8 mouse cellular contexts compared by ENCODE assay signal in the genomic region with DNA sequence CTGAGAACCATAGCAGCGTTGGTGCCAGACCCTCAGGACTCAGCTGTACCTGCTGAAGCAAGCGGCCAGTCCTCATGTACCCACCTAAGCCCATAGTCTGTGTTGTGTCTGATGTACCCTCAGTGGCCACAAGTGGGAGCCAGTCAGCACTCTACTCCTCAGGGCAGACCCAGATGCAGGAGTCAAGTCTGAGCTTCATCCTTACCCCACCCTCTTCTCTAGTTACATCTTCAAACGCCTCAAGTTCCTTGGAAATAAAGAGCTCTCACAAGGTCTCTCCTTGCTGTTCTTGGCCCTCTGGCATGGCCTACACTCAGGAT. TPM values are rescaled to one million over a fixed set of nuclear protein-coding genes. Genes with fewer than 3 reads are reported as not detected.
A peak's percentile ranks its signal among the peaks of the same experiment; 100 is the strongest.
DNase-seq lines count a peak whose midpoint lies in the region; ATAC-seq lines count a peak whose summit lies in the region.

No protein-coding gene starts in this region.

- H3K27ac ChIP-seq in intestine, embryonic 15.5 days: no peak overlapping the region
- no peak overlapping the region for H3K27ac ChIP-seq in limb, embryonic 11.5 days (replicated peaks; ENCODE audit: low read depth, low read length)
- no peak overlapping the region for H3K27ac ChIP-seq in midbrain, embryonic 13.5 days

- peak; percentile 66 for ATAC-seq in intestine, embryonic 15.5 days
- peak; percentile 55 for ATAC-seq in limb, embryonic 11.5 days (ENCODE audit: insufficient number of reproducible peaks, low FRiP score, low TSS enrichment, low read depth)
- ATAC-seq in midbrain, embryonic 13.5 days: peak; percentile 80

- DNase-seq in layer of hippocampus, adult 11-12 months (ENCODE audit: low spot score): peak; percentile 78
- no peak for DNase-seq in layer of hippocampus, adult 9-10 months (ENCODE audit: low spot score)
- peak; percentile 76 to 84 for DNase-seq in cerebellum, postnatal 25 days
- peak; percentile 66 for DNase-seq in gastrocnemius, adult 18-20 months (ENCODE audit: low spot score)
- DNase-seq in limb, embryonic 11.5 days (ENCODE audit: low spot score): peak; percentile 79
- DNase-seq in spleen, postnatal 14 days (ENCODE audit: low spot score in 2 of 2): peak; percentile 60 to 74

- no peaks in the 10 kb centered on the region for H3K27me3 ChIP-seq in intestine, embryonic 15.5 days (replicated peaks)
- no peaks in the 10 kb centered on the region for H3K27me3 ChIP-seq in limb, embryonic 11.5 days (ENCODE audit: control insufficient read depth, insufficient read depth, low read length)
- H3K27me3 ChIP-seq in midbrain, embryonic 13.5 days: no peaks in the 10 kb centered on the region

- H3K36me3 ChIP-seq in intestine, embryonic 15.5 days: peaks cover 49% of the 10 kb centered on the region
- H3K36me3 ChIP-seq in limb, embryonic 11.5 days (ENCODE audit: control insufficient read depth, insufficient read depth, low read length): peaks cover 22% of the 10 kb centered on the region
- peaks cover 77% of the 10 kb centered on the region for H3K36me3 ChIP-seq in midbrain, embryonic 13.5 days

- H3K4me1 ChIP-seq in intestine, embryonic 15.5 days (replicated peaks): 0 out of 2 replicates have a peak, but pooled peaks cover 3% of the 10 kb centered on the region
- no peaks in the 10 kb centered on the region for H3K4me1 ChIP-seq in limb, embryonic 11.5 days (ENCODE audit: control insufficient read depth, insufficient read depth, low read length)
- H3K4me1 ChIP-seq in midbrain, embryonic 13.5 days (replicated peaks): 0 out of 2 replicates have a peak, but pooled peaks cover 2% of the 10 kb centered on the region

- 46% methylated on average over 3 of the region's 3 CpGs for WGBS in intestine, embryonic 15.5 days
- WGBS in limb, embryonic 11.5 days: 51% methylated on average over 3 of the region's 3 CpGs
- WGBS in midbrain, embryonic 13.5 days: 58% methylated on average over 3 of the region's 3 CpGs

- no peak overlapping the region for H3K9ac ChIP-seq in intestine, embryonic 15.5 days
- no peak overlapping the region for H3K9ac ChIP-seq in limb, embryonic 11.5 days (ENCODE audit: low read length)
- no peak overlapping the region for H3K9ac ChIP-seq in midbrain, embryonic 13.5 days (replicated peaks)

- H3K4me2 ChIP-seq in intestine, embryonic 15.5 days (replicated peaks): no peak overlapping the region
- H3K4me2 ChIP-seq in limb, embryonic 11.5 days (ENCODE audit: low read depth, severe bottlenecking): no peak overlapping the region
- H3K4me2 ChIP-seq in midbrain, embryonic 13.5 days (replicated peaks): no peak overlapping the region

- H3K9me3 ChIP-seq in intestine, embryonic 15.5 days: no peaks in the 10 kb centered on the region
- H3K9me3 ChIP-seq in limb, embryonic 11.5 days (ENCODE audit: control insufficient read depth, low read length): no peaks in the 10 kb centered on the region
- no peaks in the 10 kb centered on the region for H3K9me3 ChIP-seq in midbrain, embryonic 13.5 days

- no peak overlapping the region for H3K4me3 ChIP-seq in intestine, embryonic 15.5 days (replicated peaks)
- no peak overlapping the region for H3K4me3 ChIP-seq in limb, embryonic 11.5 days (ENCODE audit: low read depth, low read length)
- no peak overlapping the region for H3K4me3 ChIP-seq in midbrain, embryonic 13.5 days (replicated peaks)

RNA-seq across cellular contexts. Expression of a gene that starts 9.2 kb away (rescaled TPM):
- 10 to 100 TPM; 58.4 to 60.4 TPM for total RNA-seq in gastrocnemius, adult 18-20 months (2021)
- 225 and 231 TPM in 2 replicates for polyA plus RNA-seq in intestine, embryonic 15.5 days (2015; fragmentation: Nextera tagmentation; extraction: Ambion mirVana)
- polyA plus RNA-seq in limb, embryonic 11.5 days (2014; fragmentation: Nextera tagmentation; extraction: Ambion mirVana): 244 and 253 TPM in 2 replicates
- 136 and 144 TPM in 2 replicates for polyA plus RNA-seq in midbrain, embryonic 13.5 days (2015; fragmentation: Nextera tagmentation; extraction: Ambion mirVana)

RNA-seq across cellular contexts. Expression of a gene that starts 9.4 kb away (rescaled TPM):
- total RNA-seq in gastrocnemius, adult 18-20 months (2021): 100 to 1,000 TPM; 134 to 155 TPM
- 497 and 503 TPM in 2 replicates for polyA plus RNA-seq in intestine, embryonic 15.5 days (2015; fragmentation: Nextera tagmentation; extraction: Ambion mirVana)
- 424 and 427 TPM in 2 replicates for polyA plus RNA-seq in limb, embryonic 11.5 days (2014; fragmentation: Nextera tagmentation; extraction: Ambion mirVana)
- polyA plus RNA-seq in midbrain, embryonic 13.5 days (2015; fragmentation: Nextera tagmentation; extraction: Ambion mirVana): 258 and 276 TPM in 2 replicates

RNA-seq across cellular contexts. Expression of a gene that starts 35.8 kb away (rescaled TPM):
- total RNA-seq in gastrocnemius, adult 18-20 months (2021): 1 to 10 TPM in 1 of 2 experiments, under 1 TPM in 1; 0.90 to 1.1 TPM
- 16.7 and 17.7 TPM in 2 replicates for polyA plus RNA-seq in intestine, embryonic 15.5 days (2015; fragmentation: Nextera tagmentation; extraction: Ambion mirVana)
- 7.8 and 8.7 TPM in 2 replicates for polyA plus RNA-seq in limb, embryonic 11.5 days (2014; fragmentation: Nextera tagmentation; extraction: Ambion mirVana)
- polyA plus RNA-seq in midbrain, embryonic 13.5 days (2015; fragmentation: Nextera tagmentation; extraction: Ambion mirVana): 3.4 and 4.1 TPM in 2 replicates

RNA-seq across cellular contexts. Expression of a gene that starts 38.4 kb away (rescaled TPM):
- total RNA-seq in gastrocnemius, adult 18-20 months (2021): 100 to 1,000 TPM; 162 TPM
- polyA plus RNA-seq in intestine, embryonic 15.5 days (2015; fragmentation: Nextera tagmentation; extraction: Ambion mirVana): 337 and 341 TPM in 2 replicates
- polyA plus RNA-seq in limb, embryonic 11.5 days (2014; fragmentation: Nextera tagmentation; extraction: Ambion mirVana): 491 and 549 TPM in 2 replicates
- 710 and 725 TPM in 2 replicates for polyA plus RNA-seq in midbrain, embryonic 13.5 days (2015; fragmentation: Nextera tagmentation; extraction: Ambion mirVana)

RNA-seq across cellular contexts. Expression of a gene that starts 39.9 kb away (rescaled TPM):
- 10 to 100 TPM; 14.4 to 17.8 TPM for total RNA-seq in gastrocnemius, adult 18-20 months (2021)
- 134 and 145 TPM in 2 replicates for polyA plus RNA-seq in intestine, embryonic 15.5 days (2015; fragmentation: Nextera tagmentation; extraction: Ambion mirVana)
- polyA plus RNA-seq in limb, embryonic 11.5 days (2014; fragmentation: Nextera tagmentation; extraction: Ambion mirVana): 44.1 and 46.1 TPM in 2 replicates
- polyA plus RNA-seq in midbrain, embryonic 13.5 days (2015; fragmentation: Nextera tagmentation; extraction: Ambion mirVana): 39.6 and 40.0 TPM in 2 replicates
